Mouse (Mus musculus) limb, embryonic 14.5 days (tissue): Measurements from ENCODE around the gene B4galnt4. TPM values are rescaled to one million over a fixed set of nuclear protein-coding genes. Genes with fewer than 3 reads are reported as not detected.

Experiments used
- ATAC-seq: fragments of 200-750 bp; cut with Nextera tagmentation; 2 replicates; pipeline ENCODE4 v1.8.0; 2017; ENCODE audit warnings: low read depth, moderate number of reproducible peaks, moderate TSS enrichment; ENCODE audit not compliant: low FRiP score
- DNase-seq: peaks from one replicate; pipeline ENCODE4 v3.0.0-alpha.2; 2015; ENCODE audit warnings: low spot score
- H3K27ac ChIP-seq: fragments of 300-500 bp; sonication (generic); replicated peaks from 2 replicates; pipeline ENCODE4 v1.5.1; 2014; ENCODE audit warnings: low read depth, mild to moderate bottlenecking, low read length, moderate library complexity, mixed read lengths
- H3K27me3 ChIP-seq: fragments of 300-500 bp; sonication (generic); 2 replicates; pipeline ENCODE4 v1.6.1; 2014; ENCODE audit warnings: low read length, mixed read lengths; ENCODE audit not compliant: control insufficient read depth, insufficient read depth
- H3K36me3 ChIP-seq: fragments of 300-500 bp; sonication (generic); 2 replicates; pipeline ENCODE4 v1.6.1; 2014; ENCODE audit warnings: mild to moderate bottlenecking, low read length, moderate library complexity, mixed read lengths; ENCODE audit not compliant: control insufficient read depth, insufficient read depth
- H3K4me1 ChIP-seq: fragments of 300-500 bp; sonication (generic); 2 replicates; pipeline ENCODE4 v1.6.1; 2014; ENCODE audit warnings: antibody characterized with exemption, low read length, mixed read lengths; ENCODE audit not compliant: control insufficient read depth, insufficient read depth
- H3K4me2 ChIP-seq: fragments of 300-500 bp; sonication (generic); replicated peaks from 2 replicates; pipeline ENCODE4 v1.6.1; 2014; ENCODE audit warnings: low read depth, mild to moderate bottlenecking, low read length, moderate library complexity; ENCODE audit not compliant: severe bottlenecking
- H3K4me3 ChIP-seq: fragments of 300-500 bp; sonication (generic); replicated peaks from 2 replicates; pipeline ENCODE4 v1.5.1; 2014; ENCODE audit warnings: low read length
- H3K9ac ChIP-seq: fragments of 300-500 bp; sonication (generic); 2 replicates; pipeline ENCODE4 v1.6.1; 2014; ENCODE audit warnings: mild to moderate bottlenecking, low read depth, low read length, moderate library complexity; ENCODE audit not compliant: severe bottlenecking
- H3K9me3 ChIP-seq: fragments of 300-500 bp; sonication (generic); 2 replicates; pipeline ENCODE4 v1.6.1; 2016; ENCODE audit warnings: low read length; ENCODE audit not compliant: control insufficient read depth
- POLR2A ChIP-seq: fragments of 200-500 bp; IDR thresholded peaks from 2 replicates; pipeline ENCODE4 v1.8.0; 2012; ENCODE audit warnings: inconsistent platforms, mild to moderate bottlenecking, moderate library complexity, borderline replicate concordance; ENCODE audit not compliant: insufficient read depth, insufficient read length; ENCODE audit errors: extremely low read depth
- WGBS: fragments of 180-500 bp; shearing (Covaris S2); extraction: QIAGEN DNeasy Blood & Tissue Kit; methylation state at CpG from one replicate; pipeline ENCODE4 v1.1.7; 2014; 5-methylcytosine and 5-hydroxymethylcytosine counted together
- polyA plus RNA-seq, 2 experiments: library from polyadenylated mRNA; depleted of rRNA in 1 of 2; stranded (reverse) in 1 of 2; unstranded in 1 of 2; fragments of >200 nt; fragmentation: Nextera tagmentation in 1 of 2; extraction: Ambion mirVana in 1 of 2; gene quantifications; 2 replicates each; pipeline versions ENCODE4 v1.2.1 to v1.2.3; 2012 to 2014

B4galnt4 gene
- polyA plus RNA-seq, 2 experiments = 12.3 to 46.5 TPM

DNA sequence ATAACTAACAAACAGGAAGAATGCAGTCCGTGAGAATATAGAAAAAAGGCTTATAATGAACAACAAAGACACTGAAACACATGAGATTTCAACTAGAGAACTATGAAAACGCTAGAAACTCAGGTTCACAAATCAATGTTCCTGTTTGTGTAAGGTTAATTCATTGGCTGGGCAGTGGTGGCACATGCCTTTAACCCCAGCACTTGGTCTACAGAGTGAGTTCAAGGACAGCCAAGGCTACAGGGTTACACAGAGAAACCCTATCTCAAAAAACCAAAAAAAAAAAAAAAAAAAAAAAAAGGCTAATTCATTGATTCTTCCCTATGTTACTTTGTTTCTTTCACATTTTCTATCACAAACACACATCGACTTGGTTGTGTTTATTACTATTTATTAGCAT, 59.7 kb downstream of the B4galnt4 start:
- no peak overlapping the region for H3K4me3 ChIP-seq
- no peaks in the 10 kb centered on the region for H3K27me3 ChIP-seq
- peaks cover 3% of the 10 kb centered on the region; the same call in 1 of the 2 replicates for H3K4me1 ChIP-seq
- no peak for ATAC-seq
- no peaks in the 10 kb centered on the region for H3K9me3 ChIP-seq
- no peak for TF ChIP-seq POLR2A
- no peaks in the 10 kb centered on the region for H3K36me3 ChIP-seq
- H3K27ac ChIP-seq = no peak overlapping the region
- DNase-seq = no peak
- H3K9ac ChIP-seq = no peak overlapping the region
- WGBS = 81% methylated on average over 3 of the region's 3 CpGs
- no peak overlapping the region for H3K4me2 ChIP-seq

DNA sequence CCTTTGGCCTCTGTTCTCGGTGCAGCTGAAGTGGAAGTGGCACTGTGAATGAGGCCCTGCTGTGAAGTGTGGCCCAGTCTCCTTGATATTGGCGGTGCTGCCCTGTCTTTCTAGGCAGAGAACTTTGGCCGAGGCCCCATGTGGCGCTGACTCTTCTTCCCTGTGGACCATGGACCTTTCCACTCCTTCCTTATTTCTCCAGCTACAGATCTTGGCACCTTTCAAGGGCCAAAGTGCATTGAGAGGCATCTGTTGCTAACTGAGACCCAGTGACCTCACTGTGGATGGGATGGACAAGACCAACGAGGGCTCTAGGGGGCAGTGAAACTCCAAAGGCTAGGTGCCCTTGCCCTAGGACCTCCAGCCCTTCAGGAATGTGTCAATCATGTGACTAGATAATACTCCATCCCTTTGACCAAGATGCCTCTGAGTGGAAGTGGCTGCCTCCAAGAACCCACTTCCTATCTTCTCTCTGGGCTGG, 60.2 kb downstream of the B4galnt4 start:
- Histone ChIP-seq H3K36me3 (no peaks in the 10 kb centered on the region), H3K4me2 (no peak overlapping the region), H3K9ac (no peak overlapping the region), H3K4me1 (peaks cover 3% of the 10 kb centered on the region; the same call in 1 of the 2 replicates), H3K4me3 (no peak overlapping the region), H3K27ac (no peak overlapping the region), H3K27me3 (no peaks in the 10 kb centered on the region), H3K9me3 (no peaks in the 10 kb centered on the region)
- WGBS = 78% methylated on average over 5 of the region's 5 CpGs
- no peak for TF ChIP-seq POLR2A
- no peak for ATAC-seq
- DNase-seq = no peak

Other genes starting within 250 kb of the B4galnt4 start
Only the 30 nearest of the 33 such genes appear.
- not detected in 2 replicates for gene Scgb1c1, start 215.6 kb upstream of the B4galnt4 start, polyA plus RNA-seq (2012; rRNA removed)
- not detected in 2 replicates for gene Scgb1c1, start 215.6 kb upstream of the B4galnt4 start, polyA plus RNA-seq (2014; fragmentation: Nextera tagmentation; extraction: Ambion mirVana)
- gene Odf3, start 213.3 kb upstream of the B4galnt4 start, polyA plus RNA-seq (2012; rRNA removed) = 0.04 TPM in 2 replicates
- gene Odf3, start 213.3 kb upstream of the B4galnt4 start, polyA plus RNA-seq (2014; fragmentation: Nextera tagmentation; extraction: Ambion mirVana) = not detected in 2 replicates
- 0.12 TPM in 1 of 2 replicates, not detected in the other for gene Gm45785, start 204.8 kb upstream of the B4galnt4 start, polyA plus RNA-seq (2012; rRNA removed)
- gene Gm45785, start 204.8 kb upstream of the B4galnt4 start, polyA plus RNA-seq (2014; fragmentation: Nextera tagmentation; extraction: Ambion mirVana) = not detected in 2 replicates
- 70.3 and 82.0 TPM in 2 replicates for gene Ric8a, start 204.1 kb upstream of the B4galnt4 start, polyA plus RNA-seq (2012; rRNA removed)
- gene Ric8a, start 204.1 kb upstream of the B4galnt4 start, polyA plus RNA-seq (2014; fragmentation: Nextera tagmentation; extraction: Ambion mirVana) = 74.0 and 78.9 TPM in 2 replicates
- gene Bet1l, start 203.5 kb upstream of the B4galnt4 start, polyA plus RNA-seq (2012; rRNA removed) = 45.0 and 48.2 TPM in 2 replicates
- gene Bet1l, start 203.5 kb upstream of the B4galnt4 start, polyA plus RNA-seq (2014; fragmentation: Nextera tagmentation; extraction: Ambion mirVana) = 75.1 and 92.8 TPM in 2 replicates
- gene Psmd13, start 179.1 kb upstream of the B4galnt4 start, polyA plus RNA-seq (2012; rRNA removed) = 98.9 and 113 TPM in 2 replicates
- gene Psmd13, start 179.1 kb upstream of the B4galnt4 start, polyA plus RNA-seq (2014; fragmentation: Nextera tagmentation; extraction: Ambion mirVana) = 133 TPM in 2 replicates
- gene Sirt3, start 178.8 kb upstream of the B4galnt4 start, polyA plus RNA-seq (2012; rRNA removed) = 28.3 and 33.1 TPM in 2 replicates
- 20.1 and 22.3 TPM in 2 replicates for gene Sirt3, start 178.8 kb upstream of the B4galnt4 start, polyA plus RNA-seq (2014; fragmentation: Nextera tagmentation; extraction: Ambion mirVana)
- 14.2 and 14.5 TPM in 2 replicates for gene Cox8b, start 160.7 kb upstream of the B4galnt4 start, polyA plus RNA-seq (2012; rRNA removed)
- gene Cox8b, start 160.7 kb upstream of the B4galnt4 start, polyA plus RNA-seq (2014; fragmentation: Nextera tagmentation; extraction: Ambion mirVana) = 17.2 and 32.5 TPM in 2 replicates
- gene Nlrp6, start 140.2 kb upstream of the B4galnt4 start, polyA plus RNA-seq (2012; rRNA removed) = 0.05 TPM in 2 replicates
- gene Nlrp6, start 140.2 kb upstream of the B4galnt4 start, polyA plus RNA-seq (2014; fragmentation: Nextera tagmentation; extraction: Ambion mirVana) = 0.08 TPM in 1 of 2 replicates, not detected in the other
- gene Pgghg, start 119.7 kb upstream of the B4galnt4 start, polyA plus RNA-seq (2012; rRNA removed) = 52.8 and 68.8 TPM in 2 replicates
- 26.7 and 31.3 TPM in 2 replicates for gene Pgghg, start 119.7 kb upstream of the B4galnt4 start, polyA plus RNA-seq (2014; fragmentation: Nextera tagmentation; extraction: Ambion mirVana)
- gene Ifitm5, start 110.8 kb upstream of the B4galnt4 start, polyA plus RNA-seq (2012; rRNA removed) = 30.9 and 34.4 TPM in 2 replicates
- 32.3 and 44.3 TPM in 2 replicates for gene Ifitm5, start 110.8 kb upstream of the B4galnt4 start, polyA plus RNA-seq (2014; fragmentation: Nextera tagmentation; extraction: Ambion mirVana)
- not detected in 2 replicates for gene Gm45717, start 105.2 kb upstream of the B4galnt4 start, polyA plus RNA-seq (2012; rRNA removed)
- not detected in 2 replicates for gene Gm45717, start 105.2 kb upstream of the B4galnt4 start, polyA plus RNA-seq (2014; fragmentation: Nextera tagmentation; extraction: Ambion mirVana)
- gene Ifitm2, start 105.1 kb upstream of the B4galnt4 start, polyA plus RNA-seq (2012; rRNA removed) = 1,234 and 1,466 TPM in 2 replicates
- gene Ifitm2, start 105.1 kb upstream of the B4galnt4 start, polyA plus RNA-seq (2014; fragmentation: Nextera tagmentation; extraction: Ambion mirVana) = 1,822 and 1,827 TPM in 2 replicates
- gene Ifitm1, start 93.9 kb upstream of the B4galnt4 start, polyA plus RNA-seq (2012; rRNA removed) = 68.1 and 115 TPM in 2 replicates
- gene Ifitm1, start 93.9 kb upstream of the B4galnt4 start, polyA plus RNA-seq (2014; fragmentation: Nextera tagmentation; extraction: Ambion mirVana) = 55.4 and 66.7 TPM in 2 replicates
- gene Ifitm3, start 50.3 kb upstream of the B4galnt4 start, polyA plus RNA-seq (2012; rRNA removed) = 85.6 and 91.3 TPM in 2 replicates
- 184 and 201 TPM in 2 replicates for gene Ifitm3, start 50.3 kb upstream of the B4galnt4 start, polyA plus RNA-seq (2014; fragmentation: Nextera tagmentation; extraction: Ambion mirVana)
- gene Ifitm6, start 43.2 kb upstream of the B4galnt4 start, polyA plus RNA-seq (2012; rRNA removed) = 1.3 and 1.8 TPM in 2 replicates
- gene Ifitm6, start 43.2 kb upstream of the B4galnt4 start, polyA plus RNA-seq (2014; fragmentation: Nextera tagmentation; extraction: Ambion mirVana) = 1.2 and 1.7 TPM in 2 replicates
- gene Gm17387, start 32.0 kb upstream of the B4galnt4 start, polyA plus RNA-seq (2012; rRNA removed) = not detected in 2 replicates
- not detected in 2 replicates for gene Gm17387, start 32.0 kb upstream of the B4galnt4 start, polyA plus RNA-seq (2014; fragmentation: Nextera tagmentation; extraction: Ambion mirVana)
- 37.6 and 38.8 TPM in 2 replicates for gene Pkp3, start 17.1 kb downstream of the B4galnt4 start, polyA plus RNA-seq (2012; rRNA removed)
- gene Pkp3, start 17.1 kb downstream of the B4galnt4 start, polyA plus RNA-seq (2014; fragmentation: Nextera tagmentation; extraction: Ambion mirVana) = 62.4 and 65.9 TPM in 2 replicates
- 2.5 and 3.1 TPM in 2 replicates for gene Sigirr, start 39.5 kb downstream of the B4galnt4 start, polyA plus RNA-seq (2012; rRNA removed)
- gene Sigirr, start 39.5 kb downstream of the B4galnt4 start, polyA plus RNA-seq (2014; fragmentation: Nextera tagmentation; extraction: Ambion mirVana) = 2.7 and 4.0 TPM in 2 replicates
- 6.3 and 8.0 TPM in 2 replicates for gene Ano9, start 56.7 kb downstream of the B4galnt4 start, polyA plus RNA-seq (2012; rRNA removed)
- gene Ano9, start 56.7 kb downstream of the B4galnt4 start, polyA plus RNA-seq (2014; fragmentation: Nextera tagmentation; extraction: Ambion mirVana) = 3.6 and 4.3 TPM in 2 replicates
- 49.2 and 61.0 TPM in 2 replicates for gene Ptdss2, start 61.3 kb downstream of the B4galnt4 start, polyA plus RNA-seq (2012; rRNA removed)
- gene Ptdss2, start 61.3 kb downstream of the B4galnt4 start, polyA plus RNA-seq (2014; fragmentation: Nextera tagmentation; extraction: Ambion mirVana) = 67.8 and 68.6 TPM in 2 replicates
- gene Rnh1, start 111.8 kb downstream of the B4galnt4 start, polyA plus RNA-seq (2012; rRNA removed) = 92.3 and 105 TPM in 2 replicates
- 190 and 216 TPM in 2 replicates for gene Rnh1, start 111.8 kb downstream of the B4galnt4 start, polyA plus RNA-seq (2014; fragmentation: Nextera tagmentation; extraction: Ambion mirVana)
- 111 and 112 TPM in 2 replicates for gene Hras, start 132.9 kb downstream of the B4galnt4 start, polyA plus RNA-seq (2012; rRNA removed)
- gene Hras, start 132.9 kb downstream of the B4galnt4 start, polyA plus RNA-seq (2014; fragmentation: Nextera tagmentation; extraction: Ambion mirVana) = 136 and 143 TPM in 2 replicates
- 14.8 and 17.8 TPM in 2 replicates for gene Lrrc56, start 133.1 kb downstream of the B4galnt4 start, polyA plus RNA-seq (2012; rRNA removed)
- 5.8 and 8.3 TPM in 2 replicates for gene Lrrc56, start 133.1 kb downstream of the B4galnt4 start, polyA plus RNA-seq (2014; fragmentation: Nextera tagmentation; extraction: Ambion mirVana)
- 6.6 and 6.9 TPM in 2 replicates for gene Lmntd2, start 153.0 kb downstream of the B4galnt4 start, polyA plus RNA-seq (2012; rRNA removed)
- 0.95 and 1.7 TPM in 2 replicates for gene Lmntd2, start 153.0 kb downstream of the B4galnt4 start, polyA plus RNA-seq (2014; fragmentation: Nextera tagmentation; extraction: Ambion mirVana)
- 40.0 and 44.8 TPM in 2 replicates for gene Rassf7, start 154.8 kb downstream of the B4galnt4 start, polyA plus RNA-seq (2012; rRNA removed)
- 30.9 and 31.7 TPM in 2 replicates for gene Rassf7, start 154.8 kb downstream of the B4galnt4 start, polyA plus RNA-seq (2014; fragmentation: Nextera tagmentation; extraction: Ambion mirVana)
- 37.6 and 42.6 TPM in 2 replicates for gene Phrf1, start 167.7 kb downstream of the B4galnt4 start, polyA plus RNA-seq (2012; rRNA removed)
- gene Phrf1, start 167.7 kb downstream of the B4galnt4 start, polyA plus RNA-seq (2014; fragmentation: Nextera tagmentation; extraction: Ambion mirVana) = 65.9 and 72.7 TPM in 2 replicates
- 3.2 and 4.6 TPM in 2 replicates for gene Irf7, start 205.4 kb downstream of the B4galnt4 start, polyA plus RNA-seq (2012; rRNA removed)
- gene Irf7, start 205.4 kb downstream of the B4galnt4 start, polyA plus RNA-seq (2014; fragmentation: Nextera tagmentation; extraction: Ambion mirVana) = 2.1 TPM in 2 replicates
- 0.29 and 0.35 TPM in 2 replicates for gene Cdhr5, start 215.7 kb downstream of the B4galnt4 start, polyA plus RNA-seq (2012; rRNA removed)
- gene Cdhr5, start 215.7 kb downstream of the B4galnt4 start, polyA plus RNA-seq (2014; fragmentation: Nextera tagmentation; extraction: Ambion mirVana) = 0.18 and 0.43 TPM in 2 replicates
- 17.5 and 17.6 TPM in 2 replicates for gene Sct, start 218.0 kb downstream of the B4galnt4 start, polyA plus RNA-seq (2012; rRNA removed)
- gene Sct, start 218.0 kb downstream of the B4galnt4 start, polyA plus RNA-seq (2014; fragmentation: Nextera tagmentation; extraction: Ambion mirVana) = 14.2 and 17.3 TPM in 2 replicates